Mouse (Mus musculus) lung, adult 18-20 months (tissue): Measurements from ENCODE around the gene Desi2.
"Not testable (repeated sequence)": the region's sequence is repeated elsewhere in the genome, so short reads cannot be mapped to it uniquely, and the experiment has no call there.

Experiments
- DNase-seq, 2 experiments: peaks; one replicate each; pipeline ENCODE4 v3.0.0; 2022; ENCODE audit warnings: mixed read lengths in 2 of 2

The Desi2 gene

GRCm38 (mm10) chr1:178265381-178265780 lies 78.2 kb downstream of the Desi2 start:
- not testable (repeated sequence) for DNase-seq

GRCm38 (mm10) chr1:178270635-178271034 lies 83.4 kb downstream of the Desi2 start:
- no peak for DNase-seq

GRCm38 (mm10) chr1:178275174-178275730 lies 88.0 kb downstream of the Desi2 start:
- no peak for DNase-seq

- DNase-seq: no peak
Measured at GRCm38 (mm10) chr1:178275738-178276053, 88.5 kb downstream of the Desi2 start.

- DNase-seq: peak; percentile 19 to 41
Measured at GRCm38 (mm10) chr1:178276054-178276911, 89.1 kb downstream of the Desi2 start.

GRCm38 (mm10) chr1:178283314-178283713 lies 96.1 kb downstream of the Desi2 start:
- DNase-seq: not testable (repeated sequence)

GRCm38 (mm10) chr1:178283946-178284720 lies 96.9 kb downstream of the Desi2 start:
- DNase-seq: no peak

- DNase-seq: no peak
Measured at GRCm38 (mm10) chr1:178287601-178288176, 100.5 kb downstream of the Desi2 start.

GRCm38 (mm10) chr1:178291716-178292115 lies 104.5 kb downstream of the Desi2 start:
- no peak for DNase-seq

- no peak for DNase-seq
Measured at GRCm38 (mm10) chr1:178294051-178294450, 106.8 kb downstream of the Desi2 start.

GRCm38 (mm10) chr1:178301261-178301660 lies 114.0 kb downstream of the Desi2 start:
- DNase-seq: not testable (repeated sequence)

- DNase-seq: peak; percentile 57 to 72
Measured at GRCm38 (mm10) chr1:178303425-178303824, 116.2 kb downstream of the Desi2 start.
